Mouse (Mus musculus) spleen, adult 2 months (tissue): Measurements from ENCODE around the gene Tmem53.

Source experiments
- CTCF ChIP-seq: fragments of 200-500 bp; IDR thresholded peaks from 2 replicates; pipeline ENCODE4 v1.5.1; 2011; ENCODE audit warnings: mild to moderate bottlenecking, inconsistent platforms; ENCODE audit not compliant: insufficient read depth, insufficient read length, insufficient replicate concordance; ENCODE audit errors: extremely low read depth
- POLR2A ChIP-seq: fragments of 200-500 bp; IDR thresholded peaks from 2 replicates; pipeline ENCODE4 v1.6.1; 2011; ENCODE audit warnings: low read depth, low read length, inconsistent platforms

DNA sequence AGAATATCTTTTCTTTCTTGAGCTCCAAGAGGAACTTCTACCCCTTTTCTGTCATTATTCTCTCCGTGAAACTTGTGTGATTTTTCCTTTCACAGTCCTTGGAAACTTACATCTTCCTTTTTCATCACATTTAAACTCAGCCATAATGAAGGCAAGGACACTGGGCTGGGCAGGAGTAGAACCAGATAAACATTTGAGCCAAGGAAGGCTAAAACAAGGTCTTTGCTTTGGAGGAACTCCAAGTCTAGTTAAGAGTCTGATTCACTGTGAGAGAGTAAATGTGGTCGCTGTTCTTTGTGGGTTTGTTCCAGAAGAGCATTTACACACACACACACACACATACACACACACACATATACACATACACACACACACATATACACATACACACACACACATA, 39.9 kb downstream of the Tmem53 start:
- no peak for TF ChIP-seq POLR2A
- no peak for TF ChIP-seq CTCF
